In the genomic region with DNA sequence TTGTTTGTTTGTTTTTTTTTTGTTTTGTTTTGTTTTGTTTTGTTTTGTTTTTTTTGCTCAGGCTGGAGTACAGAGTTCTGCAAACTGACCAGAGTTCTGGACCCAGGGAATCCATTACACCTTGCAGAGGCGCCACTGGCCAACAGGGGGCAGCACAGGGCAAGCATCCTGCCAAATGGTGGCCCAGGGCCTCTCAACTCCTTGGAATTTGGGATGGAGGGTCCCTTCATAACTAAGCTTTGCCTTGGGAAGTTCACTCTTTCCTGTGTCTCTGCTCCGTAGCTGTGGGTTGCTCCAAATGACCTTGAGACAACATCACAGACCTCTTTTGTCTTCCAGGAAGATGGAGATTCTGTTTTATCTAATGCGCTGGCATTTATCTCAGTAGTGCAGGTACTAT, we compare ENCODE assay signal across 8 mouse cellular contexts. TPM values are rescaled to one million over a fixed set of nuclear protein-coding genes. Genes with fewer than 3 reads are reported as not detected.
DNase-seq lines count a peak whose midpoint lies in the region; ATAC-seq and TF ChIP-seq lines count a peak whose summit lies in the region.

No protein-coding gene starts in this region.

- no peak for ATAC-seq in midbrain, embryonic 15.5 days (replicated peaks)

- H3K9ac ChIP-seq in midbrain, embryonic 15.5 days: no peak overlapping the region

- peak; percentile 38 for DNase-seq in heart, adult 8-10 months (ENCODE audit: low spot score)
- no peak for DNase-seq in heart, postnatal 25 days (ENCODE audit: low spot score)
- DNase-seq in thymus, adult 2 months: peak; percentile 36
- no peak for DNase-seq in thymus, postnatal 0 days (ENCODE audit: low spot score)
- peak; percentile 78 to 84 for DNase-seq in cerebellum, postnatal 10 days
- peak; percentile 83 for DNase-seq in heart, postnatal 4 days
- no peak for DNase-seq in right cerebral cortex, adult 18-20 months

- H3K27me3 ChIP-seq in thymus, adult 2 months (ENCODE audit: control insufficient read depth, insufficient read depth, low read length): no peaks in the 10 kb centered on the region
- H3K27me3 ChIP-seq in midbrain, embryonic 15.5 days (replicated peaks): 0 out of 2 replicates have a peak, but pooled peaks cover 5% of the 10 kb centered on the region

- peak; percentile 88 for TF ChIP-seq CTCF in thymus, adult 2 months (IDR thresholded peaks at IDR 0.05; ENCODE audit: borderline replicate concordance, control insufficient read depth, extremely low read depth, insufficient read depth, low read length, poor library complexity)

- TF ChIP-seq POLR2A in thymus, adult 2 months (IDR thresholded peaks at IDR 0.05; ENCODE audit: control insufficient read depth, extremely low read depth, insufficient read depth, low read length, poor library complexity): no peak

- WGBS in thymus, adult 2 months: 63% methylated on average over 3 of the region's 3 CpGs
- WGBS in midbrain, embryonic 15.5 days: 34% methylated on average over 3 of the region's 3 CpGs

- intact Hi-C loops in heart, postnatal 25 days (cut with DNase I): no loop called here

- no peaks in the 10 kb centered on the region for H3K36me3 ChIP-seq in thymus, adult 2 months (ENCODE audit: control insufficient read depth, insufficient read depth, low read length)
- no peaks in the 10 kb centered on the region for H3K36me3 ChIP-seq in midbrain, embryonic 15.5 days (replicated peaks)

- H3K27ac ChIP-seq in thymus, adult 2 months (ENCODE audit: control insufficient read depth, insufficient read depth, low read length): no peak overlapping the region
- H3K27ac ChIP-seq in midbrain, embryonic 15.5 days: peak overlapping the region; percentile 26; the same call in 1 of the 2 replicates

- H3K4me2 ChIP-seq in midbrain, embryonic 15.5 days: no peak overlapping the region

- no peaks in the 10 kb centered on the region for H3K9me3 ChIP-seq in midbrain, embryonic 15.5 days

- H3K4me3 ChIP-seq in thymus, adult 2 months (ENCODE audit: control insufficient read depth, insufficient read depth, low read length): no peak overlapping the region
- no peak overlapping the region for H3K4me3 ChIP-seq in midbrain, embryonic 15.5 days

- 0 out of 2 replicates have a peak, but pooled peaks cover 3% of the 10 kb centered on the region for H3K4me1 ChIP-seq in thymus, adult 2 months (replicated peaks; ENCODE audit: control insufficient read depth, insufficient read depth, low read length)
- peaks cover 42% of the 10 kb centered on the region for H3K4me1 ChIP-seq in midbrain, embryonic 15.5 days

RNA-seq across cellular contexts. Expression of a gene that starts 8.6 kb away (rescaled TPM):
- total RNA-seq in heart, adult 8-10 months (2022): 1 to 10 TPM; 3.3 to 5.0 (median 3.8) TPM
- 1 to 10 TPM; 3.2 to 3.8 TPM for total RNA-seq in heart, postnatal 25 days (2021)
- 3.1 and 4.3 TPM in 2 replicates for polyA plus RNA-seq in thymus, adult 2 months (2012; rRNA removed)
- 1.2 and 1.4 TPM in 2 replicates for polyA plus RNA-seq in thymus, postnatal 0 days (2015; fragmentation: Nextera tagmentation; extraction: Ambion mirVana)
- total RNA-seq in heart, postnatal 4 days (2021): 1 to 10 TPM; 5.6 to 7.0 TPM
- polyA plus RNA-seq in midbrain, embryonic 15.5 days (2015; fragmentation: Nextera tagmentation; extraction: Ambion mirVana): 6.9 and 7.0 TPM in 2 replicates

RNA-seq across cellular contexts. Expression of a gene that starts 38.2 kb away (rescaled TPM):
- 10 to 100 TPM; 31.9 to 38.7 (median 35.1) TPM for total RNA-seq in heart, adult 8-10 months (2022)
- 10 to 100 TPM; 29.6 to 30.2 TPM for total RNA-seq in heart, postnatal 25 days (2021)
- 20.6 and 24.0 TPM in 2 replicates for polyA plus RNA-seq in thymus, adult 2 months (2012; rRNA removed)
- 100 and 117 TPM in 2 replicates for polyA plus RNA-seq in thymus, postnatal 0 days (2015; fragmentation: Nextera tagmentation; extraction: Ambion mirVana)
- total RNA-seq in heart, postnatal 4 days (2021): 10 to 100 TPM; 29.3 to 30.7 TPM
- 87.8 and 89.4 TPM in 2 replicates for polyA plus RNA-seq in midbrain, embryonic 15.5 days (2015; fragmentation: Nextera tagmentation; extraction: Ambion mirVana)

Comparison
In these comparisons a context has a peak if more than half of its experiments do, and no peak if none do; other contexts are left out.
1. DNase-seq: peak in heart, adult 8-10 months (single experiment), thymus, adult 2 months (single experiment), cerebellum, postnatal 10 days (2 of 2) and heart, postnatal 4 days (single experiment); none in heart, postnatal 25 days (single experiment), thymus, postnatal 0 days (single experiment) and right cerebral cortex, adult 18-20 months (single experiment).